Mouse (Mus musculus): ENCODE data around the gene Kif24.

DNA sequence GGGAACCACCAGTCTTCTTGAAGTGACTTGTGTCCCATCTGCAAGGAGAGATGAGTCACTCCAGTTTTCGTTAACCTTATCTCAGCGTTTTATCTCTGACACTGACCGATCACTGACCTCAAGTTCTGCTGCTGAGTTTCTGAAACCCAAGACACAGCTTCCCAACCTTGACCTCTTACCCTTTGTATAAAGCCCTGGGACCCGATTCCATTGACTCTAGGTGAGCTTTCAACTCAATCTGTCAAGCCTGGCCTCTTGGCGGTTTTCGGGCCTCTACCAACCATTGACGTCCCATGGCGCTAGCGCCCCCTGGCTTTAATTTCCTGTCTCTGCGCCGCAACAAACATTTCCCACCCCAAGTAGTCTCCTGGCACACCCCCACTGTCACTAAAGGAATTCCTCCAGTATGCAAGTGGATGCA, 40.5 kb upstream of the Kif24 start:
- TF ChIP-seq CTCF (conservative IDR thresholded peaks at IDR 0.05; ENCODE audit: low read length), result peak; percentile 77
- no peak for TF ChIP-seq NANOG (IDR thresholded peaks at IDR 0.05; ENCODE audit: borderline replicate concordance, low read length)
